ENCODE assay signal across 8 mouse cellular contexts in genomic region chr7:127260309-127261111, GRCm38 (mm10). TPM values are rescaled to one million over a fixed set of nuclear protein-coding genes. Genes with fewer than 3 reads are reported as not detected.
A peak's percentile ranks its signal among the peaks of the same experiment; 100 is the strongest.
DNase-seq lines count a peak whose midpoint lies in the region; ATAC-seq lines count a peak whose summit lies in the region.

Dctpp1 (minus strand) TSS chr7:127260709.

- H3K27ac ChIP-seq in hindbrain, embryonic 16.5 days (ENCODE audit: low read depth, low read length), result peak within 1 kb of the TSS; percentile 44; the same call in 1 of the 2 replicates
- H3K27ac ChIP-seq in macrophage, result 0 out of 2 replicates have a peak within 1 kb of the TSS, but pooled peaks have one; percentile 2

- DNase-seq in WW6 (ENCODE audit: low read depth, low spot score), result peak; percentile 95
- peak; percentile 87 to 95 for DNase-seq in cerebellum, postnatal 4 days (ENCODE audit: low spot score in 2 of 2)
- DNase-seq in gastrocnemius, adult 18-20 months (ENCODE audit: low spot score), result peak; percentile 98
- peak; percentile 96 to 98 for DNase-seq in left cerebral cortex, adult 18-20 months (ENCODE audit: low spot score in 2 of 2)
- peak; percentile 99 for DNase-seq in right cerebral cortex, adult 18-20 months
- peak; percentile 85 for DNase-seq in urinary bladder, postnatal 10 days (ENCODE audit: low spot score)

- H3K79me2 ChIP-seq in macrophage (ENCODE audit: inconsistent target), result no peaks in the 10 kb centered on the region

- H3K4me1 ChIP-seq in hindbrain, embryonic 16.5 days (ENCODE audit: control insufficient read depth, insufficient read depth, low read depth, low read length), result peaks cover 10% of the 10 kb centered on the region

- peak within 1 kb of the TSS; percentile 77 for H3K9ac ChIP-seq in hindbrain, embryonic 16.5 days (ENCODE audit: low read depth, low read length)

- H3K4me2 ChIP-seq in hindbrain, embryonic 16.5 days (ENCODE audit: low read length), result peak within 1 kb of the TSS; percentile 91

- under 1% methylated on average over 50 of the region's 50 CpGs for WGBS in hindbrain, embryonic 16.5 days
- 1% methylated on average over 50 of the region's 50 CpGs for WGBS in macrophage (ENCODE audit: missing documents)

- H3K27me3 ChIP-seq in hindbrain, embryonic 16.5 days (replicated peaks; ENCODE audit: control insufficient read depth, insufficient read depth, low read length), result no peaks in the 10 kb centered on the region

- no peaks in the 10 kb centered on the region for H3K9me3 ChIP-seq in hindbrain, embryonic 16.5 days (ENCODE audit: control insufficient read depth, low read length)

- no peaks in the 10 kb centered on the region for H3K36me3 ChIP-seq in hindbrain, embryonic 16.5 days (ENCODE audit: control insufficient read depth, insufficient read depth, low read length)
- H3K36me3 ChIP-seq in macrophage (ENCODE audit: inconsistent target), result no peaks in the 10 kb centered on the region

- peak; percentile 99 for ATAC-seq in hindbrain, embryonic 16.5 days

- H3K4me3 ChIP-seq in hindbrain, embryonic 16.5 days (ENCODE audit: low read length), result peak within 1 kb of the TSS; percentile 80
- peak within 1 kb of the TSS; percentile 72 for H3K4me3 ChIP-seq in macrophage (ENCODE audit: inconsistent target)

RNA-seq across cellular contexts. Expression of gene Dctpp1, which starts in this region (rescaled TPM):
- 10 to 100 TPM; 32.6 TPM for total RNA-seq in gastrocnemius, adult 18-20 months (2021)
- 118 and 122 TPM in 2 replicates for polyA plus RNA-seq in hindbrain, embryonic 16.5 days (2015; fragmentation: Nextera tagmentation; extraction: Ambion mirVana)
- 10 to 100 TPM; 20.8 to 23.2 TPM for total RNA-seq in left cerebral cortex, adult 18-20 months (2021)
- total RNA-seq in macrophage (2018; cell fraction: chromatin; rRNA removed), result 1 to 10 TPM in 5 of 26 experiments, not detected in 21; 1.4 to 4.0 (median 1.5) TPM
- total RNA-seq in macrophage (2018; cell fraction: cytosol; rRNA removed), result 10 to 100 TPM; 15.8 to 36.1 (median 24.0) TPM
- 1 to 10 TPM; 1.1 to 9.8 (median 3.8) TPM for total RNA-seq in macrophage (2018; cell fraction: nucleus; rRNA removed)
- polyA plus RNA-seq in macrophage (2018), result 15.9 to 45.9 TPM (median 27.1 TPM) in 3 replicates

Comparison
In these comparisons a context has a peak if more than half of its experiments do, and no peak if none do; other contexts are left out.
1. Peak in every context shown above with its lines: DNase-seq, ATAC-seq, H3K4me3 ChIP-seq and H3K27ac ChIP-seq.